Mouse (Mus musculus) monocyte, adult 5-6 weeks (primary cell): ENCODE results near the gene Ccdc54. TPM values are rescaled to one million over a fixed set of nuclear protein-coding genes. Genes with fewer than 3 reads are reported as not detected.

Experiments
- ATAC-seq: fragments of 153-309, 156-312 bp; replicated peaks from 2 replicates; pipeline ENCODE4 v1.8.0; 2017; ENCODE audit warnings: mild to moderate bottlenecking; ENCODE audit not compliant: low TSS enrichment, insufficient number of reproducible peaks, severe bottlenecking, poor library complexity, low FRiP score
- total RNA-seq: library from RNA; stranded (forward); fragments of 200-1000, 200-491, 200-594 nt; gene quantifications from 3 replicates; pipeline ENCODE4 v1.2.3, GENCODE M21; 2017

The Ccdc54 gene
- total RNA-seq, 1 experiment from 2014 or later = not detected

DNA sequence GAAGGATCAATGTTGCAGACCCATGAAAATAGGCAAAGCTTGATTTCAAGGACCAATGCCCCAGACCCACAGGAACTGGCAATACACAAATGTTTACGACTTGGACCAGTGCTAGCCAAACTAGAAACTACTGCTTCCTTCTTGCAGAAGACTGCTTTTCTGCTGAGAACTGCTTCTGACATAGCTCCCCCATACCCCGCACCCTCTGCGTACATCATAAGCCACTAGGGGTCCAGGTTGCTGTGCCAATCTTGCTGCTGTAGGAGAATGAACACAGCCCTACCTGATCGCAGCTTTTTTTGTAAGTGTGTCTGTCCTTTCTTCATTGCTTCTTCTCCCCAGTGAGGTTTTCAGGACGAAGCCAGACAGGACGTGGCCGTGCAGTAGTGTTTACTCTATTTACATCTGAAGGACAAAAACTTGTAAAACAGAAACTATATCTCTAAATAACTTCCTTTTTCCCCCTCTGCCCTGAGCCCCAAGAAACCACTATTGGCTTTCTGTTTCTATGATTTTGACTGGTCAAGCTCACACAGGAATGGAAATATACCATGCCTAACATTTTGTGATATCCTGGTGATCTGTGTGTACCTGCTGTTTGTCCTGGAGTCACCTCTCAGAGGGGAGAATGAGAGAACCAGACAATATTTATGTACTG is 39.0 kb downstream of the Ccdc54 start:
- ATAC-seq = 0 out of 2 replicates have a peak, but pooled peaks have one; percentile 58

GRCm38 (mm10) chr16:50550927-50551326 is 40.0 kb downstream of the Ccdc54 start:
- peak; percentile 93 for ATAC-seq

DNA sequence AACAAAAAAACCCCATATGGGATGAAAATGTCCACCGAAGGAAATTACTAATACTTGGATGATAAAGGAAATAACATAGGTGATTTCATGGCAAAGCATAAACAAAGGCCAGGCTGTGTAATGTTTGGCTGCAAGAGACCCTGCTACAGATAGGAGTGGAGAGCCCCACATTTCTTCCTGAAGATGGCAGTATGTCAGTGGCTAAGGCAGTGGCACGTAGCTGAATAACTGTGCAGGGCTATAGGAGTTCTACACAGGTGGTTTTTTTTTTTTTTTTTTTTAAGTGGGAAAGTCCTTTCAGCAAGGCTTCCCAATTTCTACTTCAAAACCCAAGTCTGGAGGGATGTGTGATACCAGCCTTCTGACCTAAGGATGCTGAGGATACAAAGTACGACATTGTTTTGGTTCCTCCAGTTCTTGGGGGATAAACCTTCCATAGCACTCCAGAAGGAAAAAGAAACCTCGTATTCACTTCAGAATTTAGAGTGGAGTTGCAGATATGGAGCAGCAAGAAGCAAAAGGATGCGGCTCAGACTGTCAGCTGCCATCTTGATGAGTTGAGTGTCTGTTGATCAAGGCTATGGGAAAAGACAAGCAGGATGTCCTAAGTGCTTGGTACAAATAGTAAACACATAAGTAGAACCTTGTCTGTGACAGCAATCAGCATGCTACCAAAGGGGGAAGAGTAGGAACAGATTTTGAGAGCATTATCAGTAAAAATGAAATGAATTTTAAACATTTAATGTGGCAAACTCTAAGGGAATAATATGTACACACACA is 48.2 kb downstream of the Ccdc54 start:
- ATAC-seq = no peak

Other genes starting within 250 kb of the Ccdc54 start
- gene Bbx, start 158.8 kb downstream of the Ccdc54 start, total RNA-seq = 30.7 to 54.8 TPM (median 39.8 TPM) in 3 replicates